Mouse (Mus musculus) brown adipose tissue, adult 24 weeks (tissue): ENCODE measurements around the gene Acss3. TPM values are rescaled to one million over a fixed set of nuclear protein-coding genes. Genes with fewer than 3 reads are reported as not detected.
A peak's percentile ranks its signal among the peaks of the same experiment; 100 is the strongest.

ENCODE experiments used
- H3K27ac ChIP-seq: fragments of 200-500 bp; replicated peaks from 2 replicates; pipeline ENCODE4 v1.5.1; 2012; ENCODE audit warnings: low read depth, mild to moderate bottlenecking, low read length
- H3K4me1 ChIP-seq: fragments of 200-500 bp; 2 replicates; pipeline ENCODE4 v1.6.1; 2012; ENCODE audit warnings: low read length, mixed read lengths; ENCODE audit not compliant: control insufficient read depth, insufficient read depth, insufficient read length
- H3K4me3 ChIP-seq: fragments of 200-500 bp; 2 replicates; pipeline ENCODE4 v1.5.1; 2012; ENCODE audit warnings: low read depth, mild to moderate bottlenecking, low read length, moderate library complexity; ENCODE audit not compliant: insufficient read depth
- polyA plus RNA-seq: library from polyadenylated mRNA; stranded (reverse); fragments of >200 nt; gene quantifications from 2 replicates; pipeline ENCODE4 v1.2.4, GENCODE M21; 2012; ENCODE audit not compliant: missing spikeins, insufficient read depth, insufficient read length

Acss3 gene
- 55.8 and 60.8 TPM in 2 replicates for polyA plus RNA-seq

GRCm38 (mm10) chr10:107123529-107124335 lies at the start of gene Acss3:
Acss3 (minus strand) TSS chr10:107123668.
- Histone ChIP-seq H3K27ac (peak within 1 kb of the TSS; percentile 57), H3K4me3 (peak within 1 kb of the TSS; percentile 72), H3K4me1 (peaks cover 2% of the 10 kb centered on the region; the same call in 1 of the 2 replicates)

DNA sequence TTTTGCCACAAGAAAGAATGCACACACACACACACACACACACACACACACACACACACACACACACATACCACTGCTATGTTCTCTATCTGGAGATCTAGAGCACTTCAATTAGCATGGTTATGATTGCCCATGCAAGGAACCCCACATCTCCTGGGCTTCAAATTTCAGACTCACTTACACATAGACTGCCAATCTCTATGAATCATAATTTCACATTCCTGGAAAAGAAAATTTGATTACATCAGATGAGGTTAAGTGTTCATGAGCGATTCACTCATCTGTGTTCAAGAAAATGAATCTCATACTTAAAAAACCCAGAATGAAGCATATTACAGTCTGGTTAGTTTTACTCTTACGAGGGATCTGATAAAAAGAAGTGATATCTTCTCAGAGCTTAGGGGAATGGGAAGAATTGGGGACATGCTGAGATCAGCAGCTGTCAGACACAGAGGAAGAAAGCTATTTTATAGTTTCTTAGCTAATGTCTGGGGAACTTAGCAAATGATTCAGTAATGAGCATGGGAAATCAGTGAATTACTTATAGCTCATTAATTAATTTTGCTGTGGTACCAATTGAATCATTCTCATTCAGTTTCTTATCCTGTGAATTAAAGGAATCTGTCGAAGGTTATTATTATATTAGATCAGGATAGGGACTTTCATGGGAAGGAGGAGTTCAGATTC lies 48.7 kb upstream of the Acss3 start:
- Histone ChIP-seq H3K4me3 (no peak overlapping the region), H3K27ac (no peak overlapping the region), H3K4me1 (no peaks in the 10 kb centered on the region)

GRCm38 (mm10) chr10:107166486-107166885 lies 43.0 kb upstream of the Acss3 start:
- Histone ChIP-seq H3K27ac (no peak overlapping the region), H3K4me1 (no peaks in the 10 kb centered on the region), H3K4me3 (no peak overlapping the region)

DNA sequence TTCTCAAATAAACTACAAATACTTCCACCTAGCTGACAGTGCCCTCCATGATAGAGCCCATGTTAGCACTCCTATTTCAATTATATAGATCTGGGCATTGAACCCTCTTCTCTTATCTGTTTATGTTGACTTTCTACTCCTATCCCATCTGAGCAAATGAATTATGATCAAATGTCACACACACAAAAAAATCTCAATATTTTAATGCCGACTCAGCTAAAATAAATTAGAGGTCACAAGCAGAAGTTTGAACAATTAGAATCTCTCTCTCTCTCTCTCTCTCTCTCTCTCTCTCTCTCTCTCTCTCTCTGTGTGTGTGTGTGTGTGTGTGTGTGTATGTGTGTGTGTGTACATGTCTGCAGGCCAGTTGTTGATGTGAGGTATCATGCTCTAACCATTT lies 25.3 kb upstream of the Acss3 start:
- no peak overlapping the region for H3K4me3 ChIP-seq
- no peak overlapping the region for H3K27ac ChIP-seq
- no peaks in the 10 kb centered on the region for H3K4me1 ChIP-seq

GRCm38 (mm10) chr10:107144016-107144415 lies 20.5 kb upstream of the Acss3 start:
- no peaks in the 10 kb centered on the region for H3K4me1 ChIP-seq
- H3K27ac ChIP-seq, result no peak overlapping the region
- no peak overlapping the region for H3K4me3 ChIP-seq

- H3K4me1 ChIP-seq, result no peaks in the 10 kb centered on the region
- H3K4me3 ChIP-seq, result no peak overlapping the region
- H3K27ac ChIP-seq, result no peak overlapping the region
Measured at GRCm38 (mm10) chr10:107142910-107143309, 19.4 kb upstream of the Acss3 start.

DNA sequence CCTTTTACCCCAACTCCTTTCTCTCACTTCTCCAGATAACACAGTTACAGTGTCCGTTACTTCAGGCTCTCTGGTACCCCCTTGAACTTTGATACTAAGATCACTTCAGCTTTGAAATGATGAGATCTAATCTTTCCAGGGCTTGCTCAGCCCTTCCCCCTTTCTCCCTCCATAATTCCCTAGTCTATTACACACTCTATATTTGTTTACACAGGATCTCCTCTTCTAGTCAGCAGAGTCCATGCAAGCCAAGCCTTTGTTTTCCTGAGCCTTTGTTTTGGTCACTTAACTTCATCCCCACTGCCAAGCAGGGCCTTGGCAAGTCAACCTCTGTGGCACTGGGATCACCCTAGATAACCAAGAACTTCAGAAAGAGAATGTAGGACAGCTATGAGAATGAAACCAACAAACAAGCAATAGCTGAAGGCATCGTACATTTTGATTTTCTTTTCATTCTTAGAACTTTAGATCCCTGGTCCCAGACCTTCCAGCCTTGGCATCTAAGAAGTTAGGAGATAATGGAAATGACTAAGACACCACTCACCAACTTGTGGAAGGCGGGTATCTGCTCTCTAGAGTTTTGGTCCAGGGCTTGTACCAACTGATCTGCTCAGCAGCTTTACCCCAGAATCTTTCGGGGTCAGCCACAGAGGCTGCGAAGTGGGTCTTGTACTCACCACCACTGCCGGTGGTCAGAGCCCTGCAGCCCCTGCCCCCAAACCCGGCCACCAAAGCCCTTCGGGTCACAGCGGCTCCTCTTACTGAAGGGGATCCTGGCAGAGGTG lies 532 bp downstream of the Acss3 start:
- H3K4me3 ChIP-seq, result peak overlapping the region; percentile 72
- H3K27ac ChIP-seq, result peak overlapping the region; percentile 57
- peaks cover 2% of the 10 kb centered on the region; the same call in 1 of the 2 replicates for H3K4me1 ChIP-seq

DNA sequence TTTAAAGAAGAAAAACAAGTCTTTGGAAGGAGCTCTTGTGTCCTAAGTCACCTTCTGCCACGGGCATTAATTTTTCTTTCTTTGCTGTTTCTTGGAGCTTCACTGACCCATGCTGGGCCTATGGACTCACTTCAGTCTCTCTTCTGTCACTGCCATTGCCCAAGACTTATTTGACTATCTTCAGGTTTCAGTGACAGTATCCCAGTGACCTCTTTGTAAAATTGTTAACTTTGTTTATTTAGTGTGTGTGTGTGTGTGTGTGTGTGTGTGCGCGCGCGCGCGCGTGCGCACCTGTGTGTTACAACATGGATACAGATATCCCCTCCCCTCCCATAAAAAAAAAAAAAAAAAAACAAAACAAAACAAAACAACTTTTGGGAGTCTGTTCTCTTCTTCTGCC lies 2.2 kb downstream of the Acss3 start:
- Histone ChIP-seq H3K4me3 (no peak overlapping the region), H3K27ac (no peak overlapping the region), H3K4me1 (peaks cover 5% of the 10 kb centered on the region)

DNA sequence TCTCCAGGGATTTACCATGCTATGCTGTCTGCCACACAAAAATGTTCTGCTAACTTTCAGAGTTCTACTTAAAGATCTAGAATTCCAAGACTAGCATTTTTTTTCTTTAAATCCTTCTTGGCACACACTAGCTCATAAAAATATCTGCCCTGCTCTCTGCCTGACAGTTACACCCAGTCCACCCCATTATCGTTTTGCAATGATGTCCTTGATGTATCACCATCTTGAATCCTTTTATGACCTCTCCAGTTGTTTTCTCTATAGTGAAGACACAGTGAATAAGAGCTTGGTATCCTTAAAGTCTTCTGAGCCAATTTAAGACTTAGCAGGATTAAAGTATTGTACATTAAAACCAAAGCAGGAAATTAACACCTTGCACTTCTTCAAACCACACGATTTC lies 4.3 kb downstream of the Acss3 start:
- H3K27ac ChIP-seq, result no peak overlapping the region
- no peak overlapping the region for H3K4me3 ChIP-seq
- peaks cover 7% of the 10 kb centered on the region for H3K4me1 ChIP-seq

DNA sequence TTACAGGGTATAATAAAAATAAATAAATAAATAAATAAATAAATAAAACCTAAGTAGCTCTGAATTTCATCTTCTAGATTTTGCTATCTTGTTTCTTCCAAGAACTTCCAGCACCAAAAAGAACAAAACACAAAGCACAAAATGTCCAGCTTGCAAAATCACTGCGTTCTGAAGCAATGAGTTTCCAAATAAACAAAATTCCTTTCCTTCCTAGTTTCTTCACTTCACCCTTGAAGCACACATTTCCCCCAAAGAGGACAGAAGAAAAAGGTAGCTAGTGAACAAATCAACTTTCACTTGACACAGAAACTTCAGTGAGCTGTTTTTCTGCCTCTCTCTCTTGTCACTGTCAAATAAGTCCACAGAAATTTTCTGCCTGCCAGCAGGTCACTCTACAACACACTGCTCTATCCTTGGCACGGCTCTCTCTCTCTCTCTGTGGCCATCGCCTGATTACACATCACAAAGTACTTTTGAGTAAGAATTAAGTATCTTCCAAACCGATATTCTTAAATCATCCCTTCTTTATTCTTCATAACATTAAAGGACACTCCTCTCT lies 6.7 kb downstream of the Acss3 start:
- H3K4me3 ChIP-seq, result no peak overlapping the region
- peak overlapping the region; percentile 60 for H3K27ac ChIP-seq
- peaks cover 7% of the 10 kb centered on the region for H3K4me1 ChIP-seq

DNA sequence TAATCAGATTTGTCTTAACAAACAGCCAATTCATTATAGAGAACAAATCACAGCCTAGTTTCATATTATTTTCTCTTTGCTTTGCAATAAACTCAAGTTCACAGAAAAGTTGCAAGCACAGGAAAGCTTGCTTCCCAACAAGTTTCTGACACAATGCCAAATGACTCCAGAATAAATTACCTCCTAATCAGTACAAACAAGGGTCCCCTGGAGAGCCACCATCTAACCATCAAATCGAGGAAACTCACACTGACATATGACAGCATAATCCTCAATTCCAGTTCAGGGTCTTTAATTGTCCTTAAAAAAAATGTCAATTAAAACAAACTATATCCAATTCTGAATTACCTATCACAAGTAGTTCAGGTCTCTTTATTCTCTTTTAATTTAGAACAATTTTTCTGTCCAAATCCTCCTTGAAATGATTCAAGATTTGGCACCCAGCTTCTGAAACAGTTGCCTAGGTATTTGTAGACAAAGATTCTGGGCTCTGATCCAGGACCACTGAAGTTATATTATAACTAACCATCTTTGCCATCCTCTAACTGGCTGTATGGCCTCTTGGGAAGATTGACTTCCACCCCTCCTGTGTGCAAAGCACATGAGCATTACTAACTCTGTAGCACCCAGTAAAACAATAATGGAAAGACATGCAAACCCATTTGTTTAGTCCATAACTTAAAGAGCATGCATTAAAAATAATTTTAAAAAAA lies 7.4 kb downstream of the Acss3 start:
- Histone ChIP-seq H3K4me3 (no peak overlapping the region), H3K27ac (0 out of 2 replicates have a peak overlapping the region, but pooled peaks have one; percentile 11), H3K4me1 (peaks cover 7% of the 10 kb centered on the region)

GRCm38 (mm10) chr10:107115121-107115520 lies 8.3 kb downstream of the Acss3 start:
- Histone ChIP-seq H3K27ac (no peak overlapping the region; the same call in 1 of the 2 replicates), H3K4me1 (peaks cover 7% of the 10 kb centered on the region), H3K4me3 (no peak overlapping the region)

DNA sequence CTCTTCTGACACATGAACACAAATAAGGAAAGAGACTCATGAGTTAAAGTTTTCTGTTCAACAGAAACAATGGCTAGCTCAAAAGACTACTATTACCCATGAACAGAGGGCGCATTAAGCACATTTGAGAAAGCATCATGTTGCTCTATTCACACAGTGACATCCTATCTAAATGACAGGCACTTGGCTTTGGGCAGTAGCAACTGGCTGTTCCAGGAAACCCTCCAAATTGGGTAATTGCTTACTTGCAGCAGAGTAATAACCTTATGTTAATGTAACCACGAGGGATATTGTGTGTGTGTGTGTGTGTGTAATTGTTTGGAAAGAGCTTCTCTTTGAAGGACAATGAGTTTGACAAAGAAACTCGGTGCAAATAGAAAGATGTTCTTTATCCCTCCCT lies 29.0 kb downstream of the Acss3 start:
- Histone ChIP-seq H3K4me1 (no peaks in the 10 kb centered on the region), H3K27ac (no peak overlapping the region), H3K4me3 (no peak overlapping the region)

DNA sequence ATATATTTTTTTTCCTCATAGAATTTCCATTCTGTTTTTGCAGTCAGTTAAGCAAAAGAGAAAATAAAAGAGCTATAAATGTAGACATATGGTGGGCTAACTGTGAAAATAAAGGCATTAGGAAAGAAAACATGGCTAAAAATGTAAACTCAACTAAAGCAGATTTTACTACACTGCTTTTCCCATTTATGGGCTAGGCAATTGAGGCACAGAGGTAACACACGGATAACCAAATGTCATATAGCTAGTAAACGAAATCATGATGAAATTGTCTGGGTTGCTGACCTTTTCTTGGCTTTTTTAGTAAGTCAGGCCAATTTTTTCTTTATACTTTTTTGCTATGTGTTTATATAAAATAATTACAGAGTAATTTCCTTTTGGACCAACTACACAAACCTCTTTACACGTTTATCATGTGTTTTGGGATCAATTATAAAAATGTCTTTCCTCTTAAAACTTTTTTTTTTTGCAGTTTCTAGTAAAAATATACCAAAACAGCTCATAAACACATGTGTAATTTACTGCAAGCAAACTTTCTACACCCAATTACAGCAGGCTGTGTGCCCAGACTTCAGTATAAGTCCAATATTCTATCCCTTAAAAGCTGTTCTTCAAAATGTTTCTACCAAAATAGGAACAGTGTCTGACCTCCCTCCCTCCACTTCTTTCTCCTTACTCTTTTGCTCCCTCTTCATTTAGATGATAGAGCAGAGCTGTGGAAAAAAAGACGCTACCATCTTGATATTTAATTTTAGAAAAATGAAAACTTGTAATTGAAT lies 69.4 kb downstream of the Acss3 start:
- no peak overlapping the region for H3K4me3 ChIP-seq

More for the DNA sequence above, 69.4 kb downstream of the Acss3 start:
- Histone ChIP-seq H3K4me1 (no peaks in the 10 kb centered on the region), H3K27ac (no peak overlapping the region)
